Mouse (Mus musculus) embryonic facial prominence, embryonic 12.5 days (tissue): ENCODE measurements around the gene Sae1. TPM values are rescaled to one million over a fixed set of nuclear protein-coding genes. Genes with fewer than 3 reads are reported as not detected.

ENCODE experiments used
- ATAC-seq: fragments of 200-750 bp; cut with Nextera tagmentation; 2 replicates; pipeline ENCODE4 v1.8.0; 2017; ENCODE audit not compliant: insufficient number of reproducible peaks, insufficient read depth, low FRiP score, low TSS enrichment
- H3K27ac ChIP-seq: fragments of 300-500 bp; sonication (generic); 2 replicates; pipeline ENCODE4 v1.5.1; 2016; ENCODE audit warnings: mild to moderate bottlenecking
- H3K27me3 ChIP-seq: fragments of 300-500 bp; sonication (generic); 2 replicates; pipeline ENCODE4 v1.6.1; 2016; ENCODE audit warnings: mild to moderate bottlenecking, moderate library complexity
- H3K36me3 ChIP-seq: fragments of 300-500 bp; sonication (generic); 2 replicates; pipeline ENCODE4 v1.6.1; 2016; ENCODE audit warnings: mild to moderate bottlenecking
- H3K4me1 ChIP-seq: fragments of 300-500 bp; sonication (generic); 2 replicates; pipeline ENCODE4 v1.6.1; 2016
- H3K4me2 ChIP-seq: fragments of 300-500 bp; sonication (generic); replicated peaks from 2 replicates; pipeline ENCODE4 v1.6.1; 2016; ENCODE audit warnings: mild to moderate bottlenecking, moderate library complexity
- H3K4me3 ChIP-seq: fragments of 300-500 bp; sonication (generic); 2 replicates; pipeline ENCODE4 v1.5.1; 2016; ENCODE audit warnings: mild to moderate bottlenecking
- H3K9ac ChIP-seq: fragments of 300-500 bp; sonication (generic); 2 replicates; pipeline ENCODE4 v1.6.1; 2016; ENCODE audit warnings: mild to moderate bottlenecking, moderate library complexity
- H3K9me3 ChIP-seq: fragments of 300-500 bp; sonication (generic); 2 replicates; pipeline ENCODE4 v1.6.1; 2016; ENCODE audit warnings: mild to moderate bottlenecking, moderate library complexity
- WGBS: fragments of 180-500 bp; shearing (Covaris S2); methylation state at CpG from one replicate; pipeline ENCODE4 v1.1.7; 2016; 5-methylcytosine and 5-hydroxymethylcytosine counted together
- polyA plus RNA-seq: library from polyadenylated mRNA; unstranded; fragments of >200 nt; fragmentation: Nextera tagmentation; extraction: Ambion mirVana; gene quantifications from 2 replicates; pipeline ENCODE4 v1.2.1, GENCODE M21; 2016

Gene Sae1
- polyA plus RNA-seq, 1 experiment from 2014 or later: 405 TPM

- Histone ChIP-seq H3K4me3 (no peak overlapping the region), H3K9me3 (no peaks in the 10 kb centered on the region), H3K4me1 (peaks cover 7% of the 10 kb centered on the region; the same call in 1 of the 2 replicates), H3K4me2 (no peak overlapping the region), H3K9ac (no peak overlapping the region), H3K27me3 (no peaks in the 10 kb centered on the region), H3K27ac (no peak overlapping the region), H3K36me3 (peaks cover 44% of the 10 kb centered on the region)
- no peak for ATAC-seq
- 85% methylated on average over 8 of the region's 8 CpGs for WGBS
Observed at GRCm38 (mm10) chr7:16284001-16284400, 103.6 kb downstream of the Sae1 start.

- no peak overlapping the region for H3K27ac ChIP-seq
- H3K4me3 ChIP-seq: no peak overlapping the region
- WGBS: 92% methylated on average over 13 of the region's 13 CpGs
- H3K9me3 ChIP-seq: no peaks in the 10 kb centered on the region
- no peak overlapping the region for H3K9ac ChIP-seq
- H3K36me3 ChIP-seq: peaks cover 59% of the 10 kb centered on the region
- peaks cover 7% of the 10 kb centered on the region; the same call in 1 of the 2 replicates for H3K4me1 ChIP-seq
- H3K4me2 ChIP-seq: no peak overlapping the region
- H3K27me3 ChIP-seq: no peaks in the 10 kb centered on the region
- no peak for ATAC-seq
Observed at GRCm38 (mm10) chr7:16282334-16282733, 105.3 kb downstream of the Sae1 start.

- Histone ChIP-seq H3K9ac (no peak overlapping the region), H3K9me3 (no peaks in the 10 kb centered on the region), H3K4me1 (peaks cover 7% of the 10 kb centered on the region; the same call in 1 of the 2 replicates), H3K27ac (no peak overlapping the region), H3K4me2 (no peak overlapping the region), H3K36me3 (peaks cover 75% of the 10 kb centered on the region), H3K27me3 (no peaks in the 10 kb centered on the region), H3K4me3 (no peak overlapping the region)
- ATAC-seq: no peak
- 88% methylated on average over 11 of the region's 11 CpGs for WGBS
Observed at GRCm38 (mm10) chr7:16280721-16281120, 106.9 kb downstream of the Sae1 start.

GRCm38 (mm10) chr7:16274922-16275890 lies 112.4 kb downstream of the Sae1 start:
- H3K4me3 ChIP-seq: no peak overlapping the region
- no peaks in the 10 kb centered on the region for H3K9me3 ChIP-seq
- no peak overlapping the region for H3K9ac ChIP-seq
- H3K4me1 ChIP-seq: peaks cover 25% of the 10 kb centered on the region
- peaks cover 46% of the 10 kb centered on the region for H3K36me3 ChIP-seq
- no peak for ATAC-seq
- WGBS: 81% methylated on average over 10 of the region's 10 CpGs
- no peak overlapping the region for H3K4me2 ChIP-seq
- H3K27ac ChIP-seq: no peak overlapping the region
- no peaks in the 10 kb centered on the region for H3K27me3 ChIP-seq

- H3K4me1 ChIP-seq: peaks cover 25% of the 10 kb centered on the region
Observed at GRCm38 (mm10) chr7:16273766-16274140, 113.9 kb downstream of the Sae1 start.

GRCm38 (mm10) chr7:16273081-16273765 lies 114.4 kb downstream of the Sae1 start, which contains the start of gene Inafm1:
Gene Inafm1, minus strand, starts transcription at chr7:16273617.
- Histone ChIP-seq H3K36me3 (peaks cover 30% of the 10 kb centered on the region), H3K4me2 (peak within 1 kb of the TSS; percentile 73), H3K9me3 (no peaks in the 10 kb centered on the region), H3K27ac (peak within 1 kb of the TSS; percentile 95), H3K4me1 (peaks cover 25% of the 10 kb centered on the region), H3K27me3 (0 out of 2 replicates have a peak, but pooled peaks cover 2% of the 10 kb centered on the region), H3K4me3 (peak within 1 kb of the TSS; percentile 66), H3K9ac (peak within 1 kb of the TSS; percentile 75)
- 2% methylated on average over 42 of the region's 49 CpGs for WGBS
- peak; percentile 68 for ATAC-seq

More at GRCm38 (mm10) chr7:16273766-16274140, 113.9 kb downstream of the Sae1 start:
- H3K4me3 ChIP-seq: peak overlapping the region; percentile 66
- 0% methylated on average over 18 of the region's 18 CpGs for WGBS
- H3K9ac ChIP-seq: peak overlapping the region; percentile 54
- peaks cover 36% of the 10 kb centered on the region for H3K36me3 ChIP-seq
- peak overlapping the region; percentile 73 for H3K4me2 ChIP-seq
- H3K9me3 ChIP-seq: no peaks in the 10 kb centered on the region
- H3K27me3 ChIP-seq: 0 out of 2 replicates have a peak, but pooled peaks cover 2% of the 10 kb centered on the region
- peak overlapping the region; percentile 95 for H3K27ac ChIP-seq
- peak; percentile 81 for ATAC-seq

GRCm38 (mm10) chr7:16272681-16273080 lies 114.9 kb downstream of the Sae1 start:
- H3K36me3 ChIP-seq: peaks cover 26% of the 10 kb centered on the region
- ATAC-seq: peak; percentile 79
- under 1% methylated on average over 43 of the region's 46 CpGs for WGBS

GRCm38 (mm10) chr7:16271139-16271538 lies 116.5 kb downstream of the Sae1 start:
- 0 out of 2 replicates have a peak, but pooled peaks cover 2% of the 10 kb centered on the region for H3K27me3 ChIP-seq
- no peak for ATAC-seq
- no peak overlapping the region for H3K9ac ChIP-seq
- no peak overlapping the region for H3K27ac ChIP-seq
- no peak overlapping the region for H3K4me3 ChIP-seq
- WGBS: 62% methylated on average over 1 of the region's 1 CpGs
- peaks cover 10% of the 10 kb centered on the region for H3K36me3 ChIP-seq
- no peaks in the 10 kb centered on the region for H3K9me3 ChIP-seq
- H3K4me2 ChIP-seq: no peak overlapping the region
- H3K4me1 ChIP-seq: peaks cover 25% of the 10 kb centered on the region

More at GRCm38 (mm10) chr7:16272681-16273080, 114.9 kb downstream of the Sae1 start:
- Histone ChIP-seq H3K9me3 (no peaks in the 10 kb centered on the region), H3K9ac (peak overlapping the region; percentile 75), H3K27ac (peak overlapping the region; percentile 95), H3K4me1 (peaks cover 25% of the 10 kb centered on the region), H3K4me3 (peak overlapping the region; percentile 66), H3K27me3 (0 out of 2 replicates have a peak, but pooled peaks cover 2% of the 10 kb centered on the region), H3K4me2 (peak overlapping the region; percentile 73)

Other genes with a start within 250 kb of the Sae1 start
- gene Meis3, start 212.7 kb downstream of the Sae1 start, polyA plus RNA-seq: 48.8 and 58.5 TPM in 2 replicates
- 16.6 and 18.2 TPM in 2 replicates for gene Dhx34, start 165.8 kb downstream of the Sae1 start, polyA plus RNA-seq
- 0.09 TPM in 1 of 2 replicates, not detected in the other for gene C5ar2, start 143.7 kb downstream of the Sae1 start, polyA plus RNA-seq
- 0.87 and 1.1 TPM in 2 replicates for gene C5ar1, start 128.3 kb downstream of the Sae1 start, polyA plus RNA-seq
- gene Inafm1, start 114.2 kb downstream of the Sae1 start, polyA plus RNA-seq: 22.8 and 24.8 TPM in 2 replicates
- gene Ccdc9, start 101.0 kb downstream of the Sae1 start, polyA plus RNA-seq: 45.7 and 49.2 TPM in 2 replicates
- gene Bbc3, start 79.4 kb downstream of the Sae1 start, polyA plus RNA-seq: 7.4 and 8.5 TPM in 2 replicates
- gene Zc3h4, start 13.1 kb upstream of the Sae1 start, polyA plus RNA-seq: 25.5 and 26.1 TPM in 2 replicates
- gene Tmem160, start 65.0 kb upstream of the Sae1 start, polyA plus RNA-seq: 57.7 and 66.8 TPM in 2 replicates
- 0.72 and 0.85 TPM in 2 replicates for gene Npas1, start 89.9 kb upstream of the Sae1 start, polyA plus RNA-seq
- gene Arhgap35, start 227.2 kb upstream of the Sae1 start, polyA plus RNA-seq: 32.2 and 32.6 TPM in 2 replicates